Mouse (Mus musculus): ENCODE data around the gene Ctdsp2. TPM values are rescaled to one million over a fixed set of nuclear protein-coding genes. Genes with fewer than 3 reads are reported as not detected.

Gene Ctdsp2
- total and polyA plus RNA-seq, 2 experiments from 2014 or later = 11.2 to 50.1 TPM

DNA sequence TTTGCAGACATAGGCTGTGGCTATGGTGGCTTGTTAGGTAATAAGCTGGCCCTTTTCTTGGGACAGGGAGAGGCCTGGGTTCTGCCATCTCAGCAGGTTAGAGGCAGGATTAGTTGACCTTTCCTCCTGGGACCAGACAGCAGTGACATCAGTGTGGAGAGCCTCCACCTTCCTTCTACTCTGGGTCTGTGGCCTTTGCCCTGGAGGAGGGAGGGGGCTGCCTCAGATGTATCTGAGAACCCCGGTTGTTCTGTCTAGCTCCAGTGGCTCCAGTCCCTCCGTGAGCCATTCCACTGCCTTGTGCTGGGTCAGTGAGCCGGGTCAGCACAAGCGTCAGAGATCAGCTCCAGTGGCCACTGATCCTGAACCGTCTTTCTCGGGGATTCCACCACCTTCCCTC, 64.7 kb downstream of the Ctdsp2 start:
- ATAC-seq (ENCODE audit: low FRiP score) = no peak
- 51% methylated on average over 6 of the region's 6 CpGs for WGBS

DNA sequence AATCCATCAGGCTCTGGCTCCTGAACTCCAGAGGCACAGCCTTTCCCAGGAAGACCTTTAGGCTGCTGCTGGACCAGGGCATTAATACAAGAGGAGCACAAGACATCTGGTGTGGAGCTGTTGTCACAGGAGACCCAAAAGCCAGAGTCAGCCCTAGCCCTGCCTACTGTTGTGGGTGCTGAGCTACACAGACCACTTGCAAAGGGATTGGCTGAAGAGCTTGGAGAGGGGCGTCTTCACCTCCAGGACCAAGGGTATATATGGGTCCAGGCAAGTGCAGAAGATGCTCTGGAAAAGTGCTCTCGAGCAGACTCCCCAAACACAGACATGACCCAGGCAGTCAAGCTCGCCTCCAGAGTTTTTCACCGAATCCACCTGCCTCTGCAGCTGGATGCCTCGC, 69.4 kb downstream of the Ctdsp2 start, which contains the start of gene Cyp27b1:
Cyp27b1 (plus strand) TSS at position 297 of the 400 bp plus-strand sequence.
- H3K4me2 ChIP-seq (ENCODE audit: low read depth, low read length, poor library complexity, severe bottlenecking) = no peak within 1 kb of the TSS
- no peaks in the 10 kb centered on the region for H3K9me3 ChIP-seq (ENCODE audit: low read length)
- TF ChIP-seq CTCF (IDR thresholded peaks at IDR 0.05) = no peak
- H3K27me3 ChIP-seq (ENCODE audit: insufficient read depth, low read length) = peaks cover 33% of the 10 kb centered on the region
- H3K27ac ChIP-seq (ENCODE audit: low read depth, low read length) = no peak within 1 kb of the TSS
- H3K9ac ChIP-seq (replicated peaks; ENCODE audit: low read length, poor library complexity, severe bottlenecking) = no peak within 1 kb of the TSS
- H3K4me1 ChIP-seq (ENCODE audit: insufficient read depth, low read length) = no peaks in the 10 kb centered on the region
- no peak within 1 kb of the TSS for H3K4me3 ChIP-seq (ENCODE audit: low read depth, low read length)
- no peak for ATAC-seq (ENCODE audit: low FRiP score)
- no peaks in the 10 kb centered on the region for H3K36me3 ChIP-seq (ENCODE audit: insufficient read depth, low read length)
- DNase-seq (ENCODE audit: low spot score) = no peak
- WGBS = 29% methylated on average over 5 of the region's 5 CpGs

More for the DNA sequence above, 64.7 kb downstream of the Ctdsp2 start:
- DNase-seq (ENCODE audit: low spot score) = no peak
- Histone ChIP-seq H3K27me3 (ENCODE audit: insufficient read depth, low read length) (peaks cover 11% of the 10 kb centered on the region), H3K36me3 (ENCODE audit: insufficient read depth, low read length) (no peaks in the 10 kb centered on the region), H3K27ac (ENCODE audit: low read depth, low read length) (no peak overlapping the region), H3K4me2 (ENCODE audit: low read depth, low read length, poor library complexity, severe bottlenecking) (no peak overlapping the region), H3K4me1 (ENCODE audit: insufficient read depth, low read length) (no peaks in the 10 kb centered on the region; the same call in 1 of the 2 replicates), H3K9me3 (ENCODE audit: low read length) (no peaks in the 10 kb centered on the region), H3K9ac (replicated peaks; ENCODE audit: low read length, poor library complexity, severe bottlenecking) (no peak overlapping the region), H3K4me3 (ENCODE audit: low read depth, low read length) (no peak overlapping the region)
- TF ChIP-seq CTCF (IDR thresholded peaks at IDR 0.05) = no peak

GRCm38 (mm10) chr10:127048608-127049394, 70.3 kb downstream of the Ctdsp2 start:
- H3K4me2 ChIP-seq (ENCODE audit: low read depth, low read length, poor library complexity, severe bottlenecking) = no peak overlapping the region
- no peak overlapping the region for H3K9ac ChIP-seq (replicated peaks; ENCODE audit: low read length, poor library complexity, severe bottlenecking)
- WGBS = 6% methylated on average over 35 of the region's 35 CpGs
- H3K27me3 ChIP-seq (ENCODE audit: insufficient read depth, low read length) = peaks cover 33% of the 10 kb centered on the region
- no peak overlapping the region for H3K4me3 ChIP-seq (ENCODE audit: low read depth, low read length)
- peak; percentile 29; the same call in 1 of the 2 replicates for TF ChIP-seq CTCF (IDR thresholded peaks at IDR 0.05)
- no peak overlapping the region for H3K27ac ChIP-seq (ENCODE audit: low read depth, low read length)
- DNase-seq (ENCODE audit: low spot score) = no peak
- no peak for ATAC-seq (ENCODE audit: low FRiP score)
- H3K36me3 ChIP-seq (ENCODE audit: insufficient read depth, low read length) = peaks cover 3% of the 10 kb centered on the region; the same call in 1 of the 2 replicates
- H3K9me3 ChIP-seq (ENCODE audit: low read length) = no peaks in the 10 kb centered on the region
- no peaks in the 10 kb centered on the region for H3K4me1 ChIP-seq (ENCODE audit: insufficient read depth, low read length)

MicroRNAs encoded within 50 kb of the gene (microRNA counts, 519-probe panel; counts per million panel counts)
- microRNA mmu-miR-26a (2,859 counts per million, percentile 69 among the panel's probes with 10 or more counts), microRNA mmu-miR-546 (528 counts per million, percentile 58 among the panel's probes with 10 or more counts)

Small RNA genes lying within 50 kb of the gene (microRNA-seq; reads per million reads assigned to microRNA genes)
- gene Mir26a-2 (ENCODE audit: borderline number of aligned reads) (37.2 reads per million, percentile 34 among the genes with 10 or more reads in this experiment), gene Mir546 (ENCODE audit: borderline number of aligned reads) (1.0 reads per million)

Other genes with a start within 250 kb of the Ctdsp2 start
- gene Atp23, start 77.4 kb upstream of the Ctdsp2 start, total RNA-seq (2014; rRNA removed) = 13.2 and 17.4 TPM in 2 replicates
- gene Atp23, start 77.4 kb upstream of the Ctdsp2 start, polyA plus RNA-seq (2015; fragmentation: Nextera tagmentation; extraction: Ambion mirVana) = 18.4 and 19.1 TPM in 2 replicates
- gene Avil, start 22.0 kb downstream of the Ctdsp2 start, total RNA-seq (2014; rRNA removed) = 0.90 and 2.0 TPM in 2 replicates
- 1.2 and 1.3 TPM in 2 replicates for gene Avil, start 22.0 kb downstream of the Ctdsp2 start, polyA plus RNA-seq (2015; fragmentation: Nextera tagmentation; extraction: Ambion mirVana)
- gene Tsfm, start 52.1 kb downstream of the Ctdsp2 start, total RNA-seq (2014; rRNA removed) = 29.3 and 33.8 TPM in 2 replicates
- gene Tsfm, start 52.1 kb downstream of the Ctdsp2 start, polyA plus RNA-seq (2015; fragmentation: Nextera tagmentation; extraction: Ambion mirVana) = 60.7 and 63.3 TPM in 2 replicates
- gene Mettl1, start 62.7 kb downstream of the Ctdsp2 start, total RNA-seq (2014; rRNA removed) = 6.5 and 8.7 TPM in 2 replicates
- gene Mettl1, start 62.7 kb downstream of the Ctdsp2 start, polyA plus RNA-seq (2015; fragmentation: Nextera tagmentation; extraction: Ambion mirVana) = 19.1 TPM in 2 replicates
- gene Eef1akmt3, start 62.8 kb downstream of the Ctdsp2 start, total RNA-seq (2014; rRNA removed) = not detected in 2 replicates
- gene Eef1akmt3, start 62.8 kb downstream of the Ctdsp2 start, polyA plus RNA-seq (2015; fragmentation: Nextera tagmentation; extraction: Ambion mirVana) = 0.10 and 0.16 TPM in 2 replicates
- gene Cyp27b1, start 69.5 kb downstream of the Ctdsp2 start, total RNA-seq (2014; rRNA removed) = 0.22 TPM in 1 of 2 replicates, not detected in the other
- 0.13 TPM in 1 of 2 replicates, not detected in the other for gene Cyp27b1, start 69.5 kb downstream of the Ctdsp2 start, polyA plus RNA-seq (2015; fragmentation: Nextera tagmentation; extraction: Ambion mirVana)
- gene March9, start 81.5 kb downstream of the Ctdsp2 start, total RNA-seq (2014; rRNA removed) = 84.0 and 90.0 TPM in 2 replicates
- gene March9, start 81.5 kb downstream of the Ctdsp2 start, polyA plus RNA-seq (2015; fragmentation: Nextera tagmentation; extraction: Ambion mirVana) = 8.6 and 9.8 TPM in 2 replicates
- gene Cdk4, start 84.8 kb downstream of the Ctdsp2 start, total RNA-seq (2014; rRNA removed) = 311 and 365 TPM in 2 replicates
- 364 and 374 TPM in 2 replicates for gene Cdk4, start 84.8 kb downstream of the Ctdsp2 start, polyA plus RNA-seq (2015; fragmentation: Nextera tagmentation; extraction: Ambion mirVana)
- gene Tspan31, start 91.5 kb downstream of the Ctdsp2 start, total RNA-seq (2014; rRNA removed) = 109 and 122 TPM in 2 replicates
- gene Tspan31, start 91.5 kb downstream of the Ctdsp2 start, polyA plus RNA-seq (2015; fragmentation: Nextera tagmentation; extraction: Ambion mirVana) = 101 and 104 TPM in 2 replicates
- gene Agap2, start 96.6 kb downstream of the Ctdsp2 start, total RNA-seq (2014; rRNA removed) = 330 and 343 TPM in 2 replicates
- 5.4 and 6.3 TPM in 2 replicates for gene Agap2, start 96.6 kb downstream of the Ctdsp2 start, polyA plus RNA-seq (2015; fragmentation: Nextera tagmentation; extraction: Ambion mirVana)
- gene Os9, start 142.4 kb downstream of the Ctdsp2 start, total RNA-seq (2014; rRNA removed) = 114 and 120 TPM in 2 replicates
- gene Os9, start 142.4 kb downstream of the Ctdsp2 start, polyA plus RNA-seq (2015; fragmentation: Nextera tagmentation; extraction: Ambion mirVana) = 126 TPM in 2 replicates
- 126 and 134 TPM in 2 replicates for gene B4galnt1, start 186.5 kb downstream of the Ctdsp2 start, total RNA-seq (2014; rRNA removed)
- gene B4galnt1, start 186.5 kb downstream of the Ctdsp2 start, polyA plus RNA-seq (2015; fragmentation: Nextera tagmentation; extraction: Ambion mirVana) = 86.8 and 88.6 TPM in 2 replicates
- 0.05 TPM in 2 replicates for gene Slc26a10, start 201.9 kb downstream of the Ctdsp2 start, total RNA-seq (2014; rRNA removed)
- 0.80 TPM in 2 replicates for gene Slc26a10, start 201.9 kb downstream of the Ctdsp2 start, polyA plus RNA-seq (2015; fragmentation: Nextera tagmentation; extraction: Ambion mirVana)
- 47.6 and 48.8 TPM in 2 replicates for gene Arhgef25, start 211.4 kb downstream of the Ctdsp2 start, total RNA-seq (2014; rRNA removed)
- 13.5 and 15.4 TPM in 2 replicates for gene Arhgef25, start 211.4 kb downstream of the Ctdsp2 start, polyA plus RNA-seq (2015; fragmentation: Nextera tagmentation; extraction: Ambion mirVana)
- 258 and 275 TPM in 2 replicates for gene Dtx3, start 217.0 kb downstream of the Ctdsp2 start, total RNA-seq (2014; rRNA removed)
- gene Dtx3, start 217.0 kb downstream of the Ctdsp2 start, polyA plus RNA-seq (2015; fragmentation: Nextera tagmentation; extraction: Ambion mirVana) = 205 and 217 TPM in 2 replicates
- gene Pip4k2c, start 232.9 kb downstream of the Ctdsp2 start, total RNA-seq (2014; rRNA removed) = 17.0 and 18.3 TPM in 2 replicates
- 14.5 and 15.1 TPM in 2 replicates for gene Pip4k2c, start 232.9 kb downstream of the Ctdsp2 start, polyA plus RNA-seq (2015; fragmentation: Nextera tagmentation; extraction: Ambion mirVana)

All from midbrain, postnatal 0 days (tissue).